Comparison of ENCODE assay signal across 10 mouse cellular contexts in genomic region chr7:73400051-73400916, GRCm38 (mm10). TPM values are rescaled to one million over a fixed set of nuclear protein-coding genes. Genes with fewer than 3 reads are reported as not detected.
DNase-seq lines count a peak whose midpoint lies in the region; ATAC-seq and TF ChIP-seq lines count a peak whose summit lies in the region.
"Had no signal": no experiment of that assay in that cellular context is flagged by ENCODE, and none has a peak within 500 bp of the region (broad histone marks: within the 10 kb centered on the region; RNA-seq: fewer than 3 reads in every experiment).

No protein-coding gene starts in this region.

- no peak for TF ChIP-seq POLR2A in brain, embryonic 14.5 days (IDR thresholded peaks at IDR 0.05; ENCODE audit: borderline replicate concordance, extremely low read depth, insufficient read depth, insufficient read length, poor library complexity, severe bottlenecking)

- intact Hi-C loops in heart, postnatal 14 days (cut with DNase I), result no loop called here

- WGBS in heart, postnatal 0 days, result 31% methylated on average over 20 of the region's 20 CpGs
- WGBS in hindbrain, embryonic 12.5 days, result 14% methylated on average over 20 of the region's 20 CpGs
- 5% methylated on average over 20 of the region's 20 CpGs for WGBS in midbrain, embryonic 13.5 days

- no peaks in the 10 kb centered on the region for H3K36me3 ChIP-seq in heart, postnatal 0 days (replicated peaks; ENCODE audit: control insufficient read depth, insufficient read depth, low read length)
- H3K36me3 ChIP-seq in hindbrain, embryonic 12.5 days, result peaks cover 14% of the 10 kb centered on the region
- peaks cover 18% of the 10 kb centered on the region for H3K36me3 ChIP-seq in midbrain, embryonic 13.5 days

- TF ChIP-seq CTCF in heart, postnatal 0 days (IDR thresholded peaks at IDR 0.05; ENCODE audit: low read depth), result no peak
- peak; percentile 17; the same call in 1 of the 2 replicates for TF ChIP-seq CTCF in brain, embryonic 14.5 days (IDR thresholded peaks at IDR 0.05; ENCODE audit: borderline replicate concordance, extremely low read depth, insufficient read depth, insufficient read length)

- H3K27me3 ChIP-seq in heart, postnatal 0 days (ENCODE audit: control insufficient read depth, insufficient read depth, low read length), result peaks cover 21% of the 10 kb centered on the region
- no peaks in the 10 kb centered on the region for H3K27me3 ChIP-seq in hindbrain, embryonic 12.5 days
- no peaks in the 10 kb centered on the region for H3K27me3 ChIP-seq in midbrain, embryonic 13.5 days

- no peak overlapping the region for H3K9ac ChIP-seq in heart, postnatal 0 days (replicated peaks; ENCODE audit: low read depth, low read length)
- peak overlapping the region; percentile 61 for H3K9ac ChIP-seq in hindbrain, embryonic 12.5 days
- H3K9ac ChIP-seq in midbrain, embryonic 13.5 days (replicated peaks), result peak overlapping the region; percentile 64

- no peaks in the 10 kb centered on the region for H3K9me3 ChIP-seq in heart, postnatal 0 days (replicated peaks; ENCODE audit: control insufficient read depth, low read length)
- H3K9me3 ChIP-seq in hindbrain, embryonic 12.5 days (replicated peaks), result no peaks in the 10 kb centered on the region
- H3K9me3 ChIP-seq in midbrain, embryonic 13.5 days, result no peaks in the 10 kb centered on the region

- DNase-seq in heart, postnatal 0 days (ENCODE audit: low spot score), result no peak
- DNase-seq in heart, postnatal 14 days, result no peak
- peak; percentile 96 for DNase-seq in brain, embryonic 14.5 days (ENCODE audit: low read depth)
- DNase-seq in spleen, adult 12 weeks (ENCODE audit: low spot score), result no peak

- H3K4me3 ChIP-seq in heart, postnatal 0 days (ENCODE audit: low read depth, low read length), result peak overlapping the region; percentile 35
- H3K4me3 ChIP-seq in hindbrain, embryonic 12.5 days, result peak overlapping the region; percentile 30
- peak overlapping the region; percentile 28 for H3K4me3 ChIP-seq in midbrain, embryonic 13.5 days (replicated peaks)

- no peak for TF ChIP-seq EP300 in heart, postnatal 0 days (IDR thresholded peaks at IDR 0.05; ENCODE audit: low read depth)

- no peak; the same call in 1 of the 2 replicates for ATAC-seq in heart, postnatal 0 days (ENCODE audit: insufficient read depth, low read depth)
- ATAC-seq in hindbrain, embryonic 12.5 days (ENCODE audit: low FRiP score), result peak; percentile 75
- ATAC-seq in midbrain, embryonic 13.5 days, result peak; percentile 74
- ATAC-seq in megakaryocyte, adult 5-6 weeks (ENCODE audit: poor library complexity, severe bottlenecking), result no peak
- ATAC-seq in erythroid progenitor cell, adult 5-6 weeks (replicated peaks; ENCODE audit: low FRiP score, poor library complexity, severe bottlenecking), result no peak

- no peak overlapping the region for H3K27ac ChIP-seq in heart, postnatal 0 days (ENCODE audit: low read depth)
- peak overlapping the region; percentile 84 for H3K27ac ChIP-seq in hindbrain, embryonic 12.5 days
- H3K27ac ChIP-seq in midbrain, embryonic 13.5 days, result peak overlapping the region; percentile 84

- peak overlapping the region; percentile 65 for H3K4me2 ChIP-seq in heart, postnatal 0 days (ENCODE audit: low read depth, low read length)
- peak overlapping the region; percentile 60 for H3K4me2 ChIP-seq in hindbrain, embryonic 12.5 days (replicated peaks)
- H3K4me2 ChIP-seq in midbrain, embryonic 13.5 days (replicated peaks), result peak overlapping the region; percentile 55

- H3K4me1 ChIP-seq in heart, postnatal 0 days (ENCODE audit: control insufficient read depth, insufficient read depth), result peaks cover 13% of the 10 kb centered on the region
- H3K4me1 ChIP-seq in hindbrain, embryonic 12.5 days, result peaks cover 80% of the 10 kb centered on the region
- H3K4me1 ChIP-seq in midbrain, embryonic 13.5 days (replicated peaks), result peaks cover 83% of the 10 kb centered on the region

RNA-seq across cellular contexts. Expression of gene Rgma, which starts 25.0 kb away (rescaled TPM):
- total RNA-seq in heart, postnatal 0 days (2014; rRNA removed; ENCODE audit: low replicate concordance), result 9.2 and 10.2 TPM in 2 replicates
- 2.7 TPM in 2 replicates for polyA plus RNA-seq in heart, postnatal 0 days (2015; fragmentation: Nextera tagmentation; extraction: Ambion mirVana)
- total RNA-seq in heart, postnatal 14 days (2021), result 10 to 100 TPM; 63.3 to 76.9 TPM
- polyA plus RNA-seq in brain, embryonic 14.5 days (2012; rRNA removed), result 59.9 and 142 TPM in 2 replicates
- 55.3 and 55.7 TPM in 2 replicates for polyA plus RNA-seq in hindbrain, embryonic 12.5 days (2016; fragmentation: Nextera tagmentation; extraction: Ambion mirVana)
- 40.7 and 50.3 TPM in 2 replicates for polyA plus RNA-seq in midbrain, embryonic 13.5 days (2015; fragmentation: Nextera tagmentation; extraction: Ambion mirVana)
- total RNA-seq in megakaryocyte, adult 5-6 weeks (2015), result not detected in 2 replicates
- total RNA-seq in megakaryocyte, adult 5-6 weeks (2017), result not detected in 2 replicates
- total RNA-seq in erythroid progenitor cell, adult 5-6 weeks (2015; ENCODE audit: low replicate concordance), result not detected in 2 replicates
- total RNA-seq in erythroid progenitor cell, adult 5-6 weeks (2017; ENCODE audit: low replicate concordance), result not detected in 2 replicates
- total RNA-seq: MEL; neutrophil, adult 5-6 weeks had no signal

Comparison
In these comparisons a context has a peak if more than half of its experiments do, and no peak if none do; other contexts are left out.
1. ATAC-seq: peak in hindbrain, embryonic 12.5 days (single experiment) and midbrain, embryonic 13.5 days (single experiment); none in heart, postnatal 0 days (single experiment), megakaryocyte, adult 5-6 weeks (single experiment) and erythroid progenitor cell, adult 5-6 weeks (single experiment).
2. RNA of gene Rgma, which starts 25.0 kb away (total RNA-seq): 63.3 to 76.9 TPM in heart, postnatal 14 days and 9.2 to 10.2 TPM in heart, postnatal 0 days; not detected in megakaryocyte, adult 5-6 weeks and not detected in erythroid progenitor cell, adult 5-6 weeks; every median in the first group is over 10 times any median in the second.
3. Peak in every context shown above with its lines, with median percentiles within 50 percentile points of each other: H3K4me2 ChIP-seq and H3K4me3 ChIP-seq.